Mouse (Mus musculus) right cerebral cortex, postnatal 25 days (tissue): ENCODE results near the gene Cenpt.
"Not testable (repeated sequence)": the region's sequence is repeated elsewhere in the genome, so short reads cannot be mapped to it uniquely, and the experiment has no call there.

Source experiments
- DNase-seq: peaks from one replicate; pipeline ENCODE4 v3.0.0; 2022

Gene Cenpt

DNA sequence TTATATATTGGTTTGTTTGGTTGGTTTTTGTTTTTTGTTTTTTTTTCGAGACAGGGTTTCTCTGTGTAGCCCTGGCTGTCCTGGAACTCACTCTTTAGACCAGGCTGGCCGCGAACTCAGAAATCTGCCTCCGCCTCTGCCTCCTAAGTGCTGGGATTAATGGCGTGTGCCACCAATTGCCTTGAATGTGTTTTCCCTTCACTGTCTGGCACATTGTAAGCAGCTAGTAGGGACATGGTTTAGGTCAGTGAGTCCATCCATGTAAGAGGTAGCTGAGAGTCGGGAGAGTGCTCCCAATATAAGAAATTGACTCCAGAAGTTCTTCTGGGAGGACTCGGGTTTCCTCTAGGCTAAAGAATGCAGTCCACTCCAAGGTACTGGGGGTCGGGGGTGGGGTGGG lies 1.2 kb upstream of the Cenpt start:
- no peak for DNase-seq

DNA sequence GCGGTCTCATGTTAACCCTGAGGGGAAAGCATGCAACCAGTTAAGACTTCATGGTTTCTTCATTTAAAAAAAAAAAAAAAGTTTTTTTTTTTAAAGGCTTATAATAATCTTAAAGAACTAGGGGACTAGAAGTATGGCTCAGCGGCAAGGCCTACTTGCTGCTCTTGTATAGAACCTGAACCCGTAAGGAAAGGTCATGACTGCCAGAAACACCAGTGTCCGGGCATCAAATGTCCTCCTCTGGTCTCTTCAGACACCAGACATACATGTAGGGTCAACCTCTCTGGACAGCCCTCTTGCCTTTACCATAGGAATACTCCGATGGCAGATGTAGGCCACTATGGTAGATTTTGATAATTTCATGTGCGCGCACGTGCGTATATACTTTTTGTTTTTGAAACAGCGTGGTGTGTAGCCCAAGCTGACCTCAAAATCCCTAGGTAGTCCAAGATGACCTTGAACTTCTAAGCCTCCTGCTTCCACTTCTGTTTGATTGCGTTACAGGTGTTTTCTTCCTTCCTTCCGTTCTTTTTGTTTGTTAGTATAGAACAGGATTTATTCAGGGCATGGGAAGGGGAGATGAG lies 840 bp downstream of the Cenpt start:
- DNase-seq, result no peak

DNA sequence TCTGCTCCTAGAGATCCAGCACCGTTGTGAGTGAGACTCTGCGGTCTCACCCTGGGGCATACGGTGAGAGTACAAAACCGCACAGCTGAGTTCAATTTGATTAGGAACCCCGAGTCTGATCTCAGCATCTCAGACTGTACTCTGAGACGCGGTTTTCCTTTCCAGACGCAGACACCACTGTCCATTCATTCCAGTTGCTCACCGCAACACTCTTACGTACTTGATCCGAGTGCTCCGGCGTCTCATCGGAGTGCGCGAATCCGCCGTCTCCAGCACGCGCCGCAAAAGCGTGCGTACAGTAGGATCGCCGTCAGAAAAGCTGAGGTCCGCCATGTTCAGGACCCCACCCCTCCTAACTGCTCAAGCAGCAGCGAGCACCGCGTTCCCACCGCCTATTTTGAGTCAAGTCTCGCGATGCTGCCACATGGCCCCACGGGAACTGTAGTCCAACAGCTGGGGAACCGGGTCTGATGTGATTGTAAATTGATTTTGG lies 1.4 kb downstream of the Cenpt start:
- peak; percentile 87 for DNase-seq

DNA sequence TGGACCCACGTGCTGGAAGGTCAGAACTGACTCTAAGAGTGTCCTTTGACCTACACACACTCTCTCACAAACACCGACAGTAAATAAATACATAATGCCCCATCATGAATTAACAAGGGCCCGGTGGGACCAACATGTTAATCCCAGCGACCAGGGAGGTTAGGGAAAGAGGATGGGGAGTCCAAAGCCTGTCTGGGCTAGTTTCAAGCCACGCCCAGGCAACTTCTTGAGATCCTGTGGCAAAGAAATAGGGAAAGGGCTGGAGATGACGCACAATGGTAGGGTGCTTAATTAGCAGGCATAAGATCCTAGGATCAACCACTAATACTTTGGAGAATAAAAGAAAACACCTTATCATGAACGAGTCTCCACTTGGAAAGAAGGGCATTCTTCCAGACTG lies 2.5 kb downstream of the Cenpt start:
- DNase-seq, result no peak

DNA sequence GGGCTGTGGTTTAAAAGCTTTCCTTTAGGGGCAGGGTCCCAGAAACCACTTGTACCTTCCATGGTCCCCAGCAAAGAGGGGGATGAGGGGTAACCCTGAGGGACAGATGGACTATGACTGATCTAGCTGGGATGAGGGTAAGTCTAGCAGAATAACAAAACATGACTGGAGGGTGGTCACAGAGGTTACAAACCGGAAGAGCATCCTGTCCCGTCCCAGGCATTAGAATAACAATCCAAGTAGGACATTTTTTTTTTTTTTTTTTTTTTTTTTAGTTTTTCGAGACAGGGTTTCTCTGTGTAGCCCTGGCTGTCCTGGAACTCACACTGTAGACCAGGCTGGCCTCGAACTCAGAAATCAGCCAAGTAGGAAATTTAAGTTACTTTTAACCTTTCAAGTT lies 3.1 kb downstream of the Cenpt start:
- no peak for DNase-seq

DNA sequence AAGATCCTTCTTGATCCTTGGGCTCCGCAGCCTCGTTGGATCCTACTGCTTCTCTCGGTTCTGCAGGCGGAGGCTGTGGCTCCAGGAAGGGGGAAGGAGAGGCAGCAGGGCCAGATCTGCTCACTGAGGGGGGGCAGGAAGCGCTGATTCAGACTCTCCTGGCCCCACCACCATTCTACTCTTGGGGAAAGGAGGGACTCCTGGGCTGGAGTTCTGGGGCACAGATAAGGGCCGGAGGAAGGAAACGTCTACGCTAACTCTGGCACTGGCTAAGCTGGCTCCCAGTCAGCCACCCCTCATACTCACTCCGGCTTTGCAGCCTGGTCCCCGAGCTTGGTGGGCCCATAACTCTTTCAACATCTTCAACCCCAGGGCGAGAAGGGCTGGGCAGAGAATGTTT lies 6.4 kb downstream of the Cenpt start:
- no peak for DNase-seq

DNA sequence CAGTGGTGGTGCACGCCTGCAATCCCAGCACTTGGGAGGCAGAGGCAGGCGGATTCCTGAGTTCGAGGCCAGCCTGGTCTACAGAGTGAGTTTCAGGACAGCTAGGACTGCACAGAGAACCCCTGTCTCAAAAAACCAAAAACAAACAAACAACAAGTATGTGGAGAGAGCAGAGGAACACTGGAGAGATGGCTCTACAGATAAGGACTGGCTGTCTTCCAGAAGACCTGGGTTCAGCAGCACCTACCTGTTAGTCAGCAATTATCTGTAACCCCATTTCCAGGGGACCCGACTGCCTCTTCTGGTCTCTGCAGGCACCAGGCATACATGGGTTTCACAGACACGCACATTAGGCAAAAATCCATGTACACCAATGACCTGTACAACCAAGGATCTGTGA lies 13.9 kb downstream of the Cenpt start:
- DNase-seq, result no peak

DNA sequence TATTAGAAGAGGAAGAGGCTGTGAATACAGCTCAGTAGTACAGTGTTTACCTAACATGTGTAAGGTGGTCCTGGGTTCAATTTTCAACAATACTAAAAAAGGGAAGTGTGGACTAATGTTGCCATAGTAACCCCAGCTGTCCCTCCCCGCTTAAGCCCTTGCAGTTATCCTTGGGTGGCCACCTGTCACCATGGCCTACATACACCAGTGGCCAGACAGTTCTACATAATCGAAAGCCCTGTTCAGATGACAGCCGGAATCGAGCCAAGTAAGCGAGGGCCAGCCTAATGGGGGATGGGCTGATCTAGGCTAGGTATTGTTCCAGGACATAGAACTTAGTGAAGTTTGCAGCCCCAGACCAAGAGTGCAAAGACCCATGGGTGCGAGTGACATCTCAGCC lies 16.1 kb downstream of the Cenpt start:
- no peak for DNase-seq

DNA sequence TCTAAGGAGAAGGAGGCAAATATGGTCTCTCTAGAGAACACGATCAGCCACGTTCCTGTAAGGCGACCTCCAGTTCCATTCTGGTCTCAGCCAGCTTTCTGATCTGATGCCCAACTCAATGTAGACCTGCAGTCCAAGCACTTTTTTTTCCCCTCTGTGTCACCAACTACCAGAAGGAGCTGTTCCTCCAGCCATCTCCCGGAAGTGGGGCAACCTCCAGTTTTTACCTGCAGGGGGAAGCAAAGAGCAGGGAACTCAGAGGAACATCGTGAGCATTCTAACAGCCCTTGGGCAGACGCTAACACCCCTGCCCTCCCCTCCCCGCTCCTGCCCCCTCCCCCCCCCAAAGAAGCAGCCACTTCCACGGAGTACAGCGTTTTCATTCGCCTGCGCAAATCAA lies 17.8 kb downstream of the Cenpt start:
- peak; percentile 42 for DNase-seq

DNA sequence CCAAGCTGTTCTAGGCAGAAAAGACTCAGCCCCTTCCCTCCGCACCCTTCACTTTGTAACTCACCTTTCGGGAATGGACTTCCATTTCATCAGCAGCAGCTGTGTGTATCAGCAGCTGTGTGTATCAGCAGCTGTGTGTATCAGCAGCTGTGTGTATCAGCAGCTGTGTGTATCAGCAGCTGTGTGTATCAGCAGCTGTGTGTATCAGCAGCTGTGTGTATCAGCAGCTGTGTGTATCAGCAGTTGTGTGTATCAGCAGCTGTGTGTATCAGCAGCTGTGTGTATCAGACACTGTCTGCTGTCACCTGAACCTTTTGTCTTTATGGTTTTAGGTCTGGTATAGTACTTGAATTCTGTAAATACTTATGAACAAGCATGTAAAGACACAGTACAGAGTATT lies 19.3 kb downstream of the Cenpt start:
- DNase-seq, result not testable (repeated sequence)

DNA sequence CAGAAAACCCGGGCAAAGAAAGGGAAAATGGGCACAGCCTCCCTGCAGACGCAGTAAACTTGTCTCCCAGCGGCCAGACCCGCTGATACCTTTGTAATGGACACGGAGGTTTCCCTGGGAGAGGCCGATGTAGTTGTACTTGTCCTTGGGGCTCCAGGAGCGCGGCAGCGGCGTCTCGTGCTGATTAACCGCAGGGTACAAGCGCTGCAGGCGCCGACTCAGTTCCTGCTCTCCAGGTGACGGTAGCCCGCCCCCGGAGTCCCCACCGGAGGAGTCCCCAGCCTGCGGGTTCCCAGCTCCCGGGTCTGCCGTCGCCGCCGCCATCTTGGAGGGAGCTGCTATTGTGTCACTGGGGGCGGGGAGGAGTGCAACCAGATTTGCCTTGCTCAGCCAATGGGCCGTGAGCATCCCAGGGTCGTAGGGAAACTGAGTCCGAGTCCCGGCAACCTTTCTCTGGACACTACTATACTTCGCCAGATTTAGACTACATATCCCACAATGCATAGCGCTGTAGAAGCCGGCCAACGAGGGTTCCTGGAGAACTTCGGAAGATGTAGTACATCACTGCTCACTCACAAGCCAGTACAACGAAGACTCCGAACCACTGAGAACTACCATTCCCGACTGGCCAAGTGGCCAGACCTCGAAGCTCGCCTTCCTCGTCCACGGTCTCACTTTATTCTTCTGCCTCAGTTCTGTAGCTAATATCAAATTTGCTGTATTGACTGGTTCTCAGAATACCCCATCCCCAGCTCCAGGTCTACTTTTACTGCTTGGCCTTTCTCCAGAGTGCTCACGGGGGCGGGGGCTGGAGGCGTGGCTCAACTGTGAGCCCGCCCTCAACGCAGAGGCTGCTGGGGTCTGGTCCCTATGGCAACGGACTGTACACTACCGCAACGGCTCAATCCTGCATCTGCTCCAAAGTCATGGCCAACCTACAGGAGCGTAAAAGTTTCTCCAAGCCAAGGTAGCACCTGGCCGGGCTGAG lies 25.9 kb downstream of the Cenpt start, which contains the start of the genes Ranbp10 and Tsnaxip1:
TSS of gene Ranbp10 (minus strand) at position 490 of the 988 bp plus-strand sequence.
TSS of gene Tsnaxip1 (plus strand) at position 871 of the 988 bp plus-strand sequence.
- peak; percentile 97 for DNase-seq

DNA sequence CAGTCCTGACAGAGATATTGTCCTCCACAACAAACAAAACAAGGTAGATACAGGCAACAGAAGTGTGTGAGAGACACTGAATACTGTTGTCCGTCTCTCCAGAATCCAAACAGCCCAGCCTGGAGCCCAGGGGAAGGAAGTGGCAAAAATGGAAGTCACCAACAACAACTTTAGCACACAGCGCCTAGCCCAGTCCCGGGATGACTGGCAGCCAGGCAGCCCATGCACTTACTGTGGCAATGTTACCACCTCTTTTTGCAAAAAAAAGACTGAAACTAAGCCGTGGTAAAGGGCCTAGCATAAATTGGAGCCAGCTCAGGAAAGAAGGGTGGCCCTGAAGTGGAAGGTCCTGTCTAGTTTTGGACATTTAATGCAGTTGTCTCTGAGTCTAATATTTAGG lies 26.7 kb downstream of the Cenpt start:
- DNase-seq, result no peak

DNA sequence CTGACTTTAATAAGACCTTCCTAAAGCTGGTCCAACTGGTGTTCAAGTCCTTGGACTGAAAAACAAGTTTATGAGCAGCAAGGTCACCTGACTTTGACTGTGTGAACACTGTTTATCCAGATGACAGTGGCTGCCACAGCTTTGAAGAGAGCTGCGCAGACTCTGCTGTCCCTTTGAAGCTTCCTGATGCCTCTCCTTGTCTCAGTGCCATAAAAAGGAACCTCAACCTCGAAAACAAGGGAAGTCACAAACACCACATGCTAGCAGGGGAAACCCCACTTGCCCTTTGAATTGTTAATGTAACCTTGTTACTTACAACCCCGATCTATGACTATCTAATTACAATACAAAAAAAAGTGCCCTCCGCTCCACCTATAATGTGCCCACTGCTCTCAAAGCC lies 27.6 kb downstream of the Cenpt start:
- no peak for DNase-seq

DNA sequence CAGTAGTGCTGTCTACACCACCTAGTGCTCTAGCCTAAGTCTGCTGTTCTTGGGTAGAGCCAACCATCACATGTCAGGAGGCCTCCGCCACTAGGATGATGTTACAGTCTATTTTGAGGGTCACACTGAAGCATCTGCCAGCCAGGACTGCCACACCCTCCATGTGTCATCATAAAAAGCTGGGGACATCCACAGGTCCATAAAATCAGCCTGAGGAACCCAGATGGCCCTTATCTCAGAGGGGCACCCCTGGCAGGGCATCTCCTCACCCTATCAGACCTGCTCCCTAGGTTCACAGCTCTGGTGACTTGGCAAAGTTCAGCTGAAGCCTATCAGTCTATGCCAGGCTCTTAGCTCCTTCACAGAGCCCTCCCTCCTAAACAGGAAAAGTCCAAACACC lies 32.2 kb downstream of the Cenpt start:
- DNase-seq, result no peak

DNA sequence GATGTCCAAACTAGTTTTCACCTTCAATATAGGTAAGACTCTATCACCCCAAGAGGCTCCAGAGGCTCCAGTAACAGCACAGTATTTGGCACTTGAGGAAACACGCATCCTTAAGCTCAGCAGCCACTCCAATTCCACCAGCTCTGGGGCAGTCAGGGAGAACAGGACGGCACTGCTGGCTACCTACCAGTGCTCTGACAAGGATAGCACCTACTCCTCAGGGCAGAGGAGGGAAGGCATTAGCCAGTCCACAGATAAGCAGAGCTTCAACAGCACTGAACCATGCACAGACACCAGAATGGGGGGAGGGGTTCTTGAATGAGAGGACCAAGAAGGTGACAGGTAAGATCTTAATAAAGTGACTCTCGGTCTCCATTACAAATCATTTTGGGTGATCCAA lies 33.4 kb downstream of the Cenpt start:
- DNase-seq, result no peak

DNA sequence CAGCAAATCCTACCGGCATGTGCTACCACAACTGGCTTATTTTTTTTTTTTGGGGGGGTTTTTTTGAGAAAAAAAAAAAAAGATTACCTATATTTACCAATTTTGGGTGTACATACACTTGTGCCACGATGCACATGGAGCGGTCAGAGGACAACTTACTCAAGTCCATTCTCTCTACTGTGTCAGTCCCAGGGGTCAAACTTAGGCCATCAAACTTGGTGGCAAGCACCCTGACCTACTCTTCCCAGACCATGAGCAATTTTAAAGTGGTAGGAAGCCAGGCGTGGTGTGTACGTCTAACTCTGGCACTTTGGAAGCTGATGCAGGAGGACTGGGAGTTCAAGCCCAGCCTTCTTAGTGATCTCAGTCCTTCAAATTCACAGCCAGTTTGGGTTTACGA lies 39.8 kb downstream of the Cenpt start:
- DNase-seq, result no peak

DNA sequence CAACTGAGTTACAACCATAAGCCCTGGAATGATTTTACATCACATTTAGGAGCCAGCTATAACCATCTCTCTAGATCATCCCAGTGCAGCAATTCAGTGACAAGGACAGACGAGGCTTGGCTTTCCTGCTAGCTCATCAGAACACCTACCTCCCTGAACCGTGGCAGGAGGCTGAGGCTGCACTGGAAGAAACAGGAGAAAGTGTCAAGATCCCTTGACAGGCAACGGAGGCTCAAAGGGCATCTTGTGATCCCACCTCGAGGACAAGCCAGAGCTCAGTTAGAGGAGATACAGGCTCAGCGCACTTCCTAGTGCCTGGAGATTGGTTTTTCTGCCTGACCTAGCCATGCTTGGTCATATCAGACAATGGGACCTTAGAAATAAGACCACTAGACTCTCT lies 40.6 kb downstream of the Cenpt start:
- DNase-seq, result no peak

DNA sequence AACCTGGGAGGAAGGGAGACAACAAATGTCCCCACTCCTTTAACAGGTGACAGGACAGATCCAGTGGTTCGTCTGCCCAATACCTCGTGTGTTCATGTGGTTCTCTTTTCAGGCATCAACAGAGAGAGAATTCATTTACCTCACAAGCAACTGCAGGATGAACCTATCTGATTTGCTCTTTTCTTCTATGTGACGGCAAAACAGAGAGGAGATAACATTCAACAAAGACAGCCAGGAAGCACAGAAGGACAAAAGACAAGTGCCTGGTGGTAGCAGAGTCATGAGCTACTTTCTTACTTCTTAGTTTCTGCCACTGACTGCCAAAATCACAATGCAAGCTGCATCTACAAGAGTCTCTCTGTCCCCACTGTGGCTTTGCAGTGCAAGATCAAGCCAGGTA lies 41.5 kb downstream of the Cenpt start:
- DNase-seq, result no peak

DNA sequence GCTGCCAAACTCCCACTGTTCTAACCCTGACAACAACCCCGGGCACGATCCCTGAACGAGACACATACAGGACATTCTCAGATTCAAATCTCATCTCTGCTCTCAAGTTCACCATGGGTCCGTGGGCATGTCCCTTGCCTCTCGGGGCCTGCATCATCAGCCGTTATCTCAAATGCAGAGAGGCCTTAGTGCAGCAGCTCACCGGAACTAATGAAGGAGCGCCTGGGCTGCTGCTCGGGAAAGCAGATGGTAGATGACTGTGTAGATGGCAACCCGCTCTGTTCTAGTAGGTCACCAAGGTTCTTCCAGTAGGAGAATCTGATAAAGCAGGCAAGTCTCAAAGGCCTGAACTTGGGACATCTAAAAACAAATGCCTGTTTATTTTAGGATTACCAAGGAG lies 42.0 kb downstream of the Cenpt start:
- DNase-seq, result no peak

DNA sequence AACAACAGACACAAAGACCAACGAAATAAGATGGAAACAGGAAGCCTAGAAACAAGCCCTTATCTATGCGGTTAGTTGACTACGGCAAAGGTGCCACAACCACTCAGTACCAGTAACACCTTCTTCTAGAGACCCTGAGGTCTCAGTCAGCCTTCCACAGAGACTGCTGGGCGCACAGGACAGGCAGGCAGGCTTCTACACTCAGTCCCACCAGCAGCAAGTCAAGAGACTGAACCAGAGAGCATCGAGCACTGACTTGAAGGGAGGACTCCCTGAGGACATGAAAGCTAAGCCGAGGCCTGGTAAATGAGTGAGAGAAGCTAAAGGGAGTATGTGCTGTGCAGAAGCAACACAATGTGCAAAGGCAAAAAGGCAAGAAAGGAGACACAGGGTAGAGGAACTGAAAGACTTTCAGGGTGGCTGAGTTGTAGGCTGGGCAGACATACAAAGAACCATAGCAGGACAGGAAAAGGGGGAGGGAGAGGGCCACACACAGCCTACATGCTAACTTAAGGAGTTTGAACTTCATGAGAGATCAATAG lies 42.8 kb downstream of the Cenpt start:
- DNase-seq, result no peak

DNA sequence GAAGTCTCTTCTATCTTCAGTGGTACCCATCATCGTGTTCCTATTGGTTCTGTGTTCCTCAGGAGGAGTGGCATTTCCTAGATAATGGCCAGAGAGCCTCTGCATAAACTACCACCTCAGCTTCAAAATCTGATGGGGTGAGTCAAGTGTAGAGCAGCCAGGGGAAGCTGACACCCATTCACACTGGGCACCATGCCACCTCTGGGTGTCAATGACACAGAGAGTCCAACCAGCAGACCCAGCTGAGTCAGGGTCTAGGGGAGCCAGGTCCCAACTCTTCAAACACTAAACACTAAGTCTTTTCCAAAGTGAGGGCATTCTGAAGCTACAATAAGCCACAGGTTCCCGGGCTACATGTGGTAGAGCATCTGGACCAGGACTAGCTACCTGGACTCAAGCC lies 44.6 kb downstream of the Cenpt start:
- no peak for DNase-seq

DNA sequence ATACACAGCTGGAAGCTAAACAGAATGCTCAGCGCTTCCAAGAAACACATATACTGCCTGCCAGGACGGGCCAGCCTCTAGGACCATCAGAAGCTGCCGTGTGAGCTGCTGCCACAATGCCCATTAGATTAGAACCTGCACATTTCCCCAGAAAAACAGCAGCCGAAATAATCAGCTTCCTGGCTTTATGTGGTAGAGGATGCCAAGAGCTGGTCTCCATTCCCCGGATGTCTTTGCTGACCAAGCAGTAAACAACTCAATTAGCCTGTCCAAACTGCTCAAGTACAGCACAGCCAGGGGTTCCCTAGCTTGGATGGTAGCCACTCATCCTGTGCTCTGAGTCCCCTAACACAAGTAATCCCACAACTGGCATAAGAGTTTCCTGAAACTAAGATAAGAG lies 45.3 kb downstream of the Cenpt start:
- no peak for DNase-seq

DNA sequence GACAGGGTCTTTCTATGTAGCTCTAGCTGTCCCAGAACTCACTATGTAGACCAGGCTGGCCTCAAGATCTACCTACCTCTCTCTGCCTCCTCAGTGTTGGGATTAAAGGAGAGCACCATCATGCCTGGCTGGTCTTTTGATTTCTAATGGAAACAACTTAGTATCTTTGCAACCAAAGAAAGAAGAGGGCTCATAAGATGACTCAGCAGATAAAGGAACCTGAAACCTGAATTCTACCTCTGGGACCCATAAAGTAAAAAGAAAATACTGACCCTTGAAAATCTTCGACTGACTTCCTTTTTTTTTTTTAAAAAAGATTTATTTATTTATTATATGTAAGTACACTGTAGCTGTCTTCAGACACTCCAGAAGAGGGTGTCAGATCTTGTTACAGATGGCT lies 47.1 kb downstream of the Cenpt start:
- no peak for DNase-seq

DNA sequence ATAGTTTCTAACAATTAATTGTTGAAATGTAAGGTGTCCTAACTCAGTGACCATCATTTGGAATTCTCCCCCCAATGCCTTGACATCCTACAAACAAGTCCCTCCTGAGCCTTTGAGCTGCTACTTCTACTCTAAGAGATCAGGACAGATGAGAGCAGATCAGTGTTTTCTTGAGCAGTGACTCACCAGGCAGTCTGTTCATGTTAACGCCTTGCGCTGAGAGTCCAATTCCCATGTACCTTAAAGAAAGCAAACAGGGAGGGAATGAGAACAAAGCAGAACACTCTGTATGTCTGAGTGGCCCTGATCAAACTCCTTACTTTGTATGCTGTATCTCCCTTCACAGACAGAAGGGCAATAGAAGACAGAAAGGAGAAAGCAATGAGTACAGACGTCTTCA lies 47.7 kb downstream of the Cenpt start:
- DNase-seq, result no peak
